Mouse (Mus musculus) kidney, adult 2 months (tissue): ENCODE results near the gene Pparg. TPM values are rescaled to one million over a fixed set of nuclear protein-coding genes. Genes with fewer than 3 reads are reported as not detected.

Experiments used
- DNase-seq: peaks from one replicate; pipeline ENCODE4 v3.0.0; 2021
- H3K27ac ChIP-seq: fragments of 200-500 bp; 2 replicates; pipeline ENCODE4 v1.5.1; 2012; ENCODE audit warnings: low read depth, low read length, control low read depth, inconsistent platforms; ENCODE audit not compliant: insufficient read depth
- H3K27me3 ChIP-seq: fragments of 200-500 bp; replicated peaks from 2 replicates; pipeline ENCODE4 v1.6.1; 2012; ENCODE audit warnings: mild to moderate bottlenecking, moderate library complexity, low read length, inconsistent platforms; ENCODE audit not compliant: control insufficient read depth, insufficient read depth
- H3K36me3 ChIP-seq: fragments of 200-500 bp; 2 replicates; pipeline ENCODE4 v1.6.1; 2012; ENCODE audit warnings: mild to moderate bottlenecking, moderate library complexity, low read length, inconsistent platforms; ENCODE audit not compliant: control insufficient read depth, insufficient read depth
- H3K4me1 ChIP-seq: fragments of 200-500 bp; 2 replicates; pipeline ENCODE4 v1.6.1; 2011; ENCODE audit warnings: low read length; ENCODE audit not compliant: control insufficient read depth, insufficient read depth
- H3K4me3 ChIP-seq: fragments of 200-500 bp; 2 replicates; pipeline ENCODE4 v1.5.1; 2011; ENCODE audit warnings: mild to moderate bottlenecking, low read depth, low read length, control low read depth; ENCODE audit not compliant: insufficient read depth
- CTCF ChIP-seq: fragments of 200-500 bp; conservative IDR thresholded peaks from 2 replicates; pipeline ENCODE4 v1.5.1; 2011; ENCODE audit warnings: low read depth, mild to moderate bottlenecking, control low read depth, low read length, moderate library complexity, mixed read lengths; ENCODE audit not compliant: insufficient read depth, insufficient read length
- POLR2A ChIP-seq: fragments of 200-500 bp; IDR thresholded peaks from one replicate; pipeline ENCODE4 v1.6.1; 2011; ENCODE audit warnings: low read depth, low read length, control low read depth
- WGBS: fragments of 180-500 bp; shearing (Covaris S2); methylation state at CpG from one replicate; pipeline ENCODE4 v1.1.7; 2018; 5-methylcytosine and 5-hydroxymethylcytosine counted together
- polyA plus RNA-seq: library from polyadenylated mRNA; depleted of rRNA; stranded (reverse); fragments of >200 nt; gene quantifications from 2 replicates; pipeline ENCODE4 v1.2.3, GENCODE M21; 2012

Pparg gene
- polyA plus RNA-seq, 1 experiment = 13.5 TPM

GRCm38 (mm10) chr6:115504160-115504558, 143.4 kb downstream of the Pparg start:
- Histone ChIP-seq H3K36me3 (no peaks in the 10 kb centered on the region), H3K27ac (no peak overlapping the region), H3K4me1 (no peaks in the 10 kb centered on the region), H3K27me3 (no peaks in the 10 kb centered on the region), H3K4me3 (no peak overlapping the region)
- no peak for DNase-seq
- TF ChIP-seq CTCF (no peak), POLR2A (no peak)
- WGBS = 85% methylated on average over 3 of the region's 3 CpGs

- no peak for DNase-seq
- no peak overlapping the region for H3K4me3 ChIP-seq
- H3K27me3 ChIP-seq = no peaks in the 10 kb centered on the region
- TF ChIP-seq POLR2A (no peak), CTCF (no peak)
- H3K27ac ChIP-seq = no peak overlapping the region
- no peaks in the 10 kb centered on the region for H3K36me3 ChIP-seq
- WGBS = 88% methylated on average over 5 of the region's 5 CpGs
- H3K4me1 ChIP-seq = no peaks in the 10 kb centered on the region
Measured at GRCm38 (mm10) chr6:115504915-115505314, 144.2 kb downstream of the Pparg start.

GRCm38 (mm10) chr6:115506425-115506824, 145.7 kb downstream of the Pparg start:
- TF ChIP-seq CTCF = no peak
- no peak for TF ChIP-seq POLR2A
- Histone ChIP-seq H3K4me3 (no peak overlapping the region), H3K36me3 (no peaks in the 10 kb centered on the region), H3K27me3 (no peaks in the 10 kb centered on the region), H3K27ac (no peak overlapping the region), H3K4me1 (no peaks in the 10 kb centered on the region)
- 78% methylated on average over 1 of the region's 1 CpGs for WGBS
- no peak for DNase-seq

GRCm38 (mm10) chr6:115511447-115511846, 150.7 kb downstream of the Pparg start:
- no peak for TF ChIP-seq POLR2A
- TF ChIP-seq CTCF = no peak
- H3K4me3 ChIP-seq = no peak overlapping the region
- H3K27me3 ChIP-seq = no peaks in the 10 kb centered on the region
- WGBS = 92% methylated on average over 3 of the region's 3 CpGs
- no peaks in the 10 kb centered on the region for H3K4me1 ChIP-seq
- DNase-seq = no peak
- H3K27ac ChIP-seq = no peak overlapping the region
- H3K36me3 ChIP-seq = no peaks in the 10 kb centered on the region

GRCm38 (mm10) chr6:115513207-115513606, 152.5 kb downstream of the Pparg start:
- DNase-seq = no peak
- H3K36me3 ChIP-seq = no peaks in the 10 kb centered on the region
- H3K27me3 ChIP-seq = no peaks in the 10 kb centered on the region
- no peak overlapping the region for H3K27ac ChIP-seq
- H3K4me3 ChIP-seq = no peak overlapping the region
- no peaks in the 10 kb centered on the region for H3K4me1 ChIP-seq
- TF ChIP-seq POLR2A (no peak), CTCF (no peak)
- 92% methylated on average over 4 of the region's 4 CpGs for WGBS

- TF ChIP-seq CTCF (no peak), POLR2A (no peak)
- Histone ChIP-seq H3K27ac (no peak overlapping the region), H3K27me3 (no peaks in the 10 kb centered on the region), H3K4me1 (no peaks in the 10 kb centered on the region), H3K4me3 (no peak overlapping the region), H3K36me3 (no peaks in the 10 kb centered on the region)
- DNase-seq = no peak
- WGBS = 86% methylated on average over 4 of the region's 4 CpGs
Measured at GRCm38 (mm10) chr6:115517904-115518303, 157.2 kb downstream of the Pparg start.

- Histone ChIP-seq H3K4me3 (no peak overlapping the region), H3K36me3 (no peaks in the 10 kb centered on the region), H3K4me1 (no peaks in the 10 kb centered on the region), H3K27ac (no peak overlapping the region), H3K27me3 (no peaks in the 10 kb centered on the region)
- no peak for TF ChIP-seq POLR2A
- no peak for TF ChIP-seq CTCF
- DNase-seq = no peak
- WGBS = 87% methylated on average over 2 of the region's 2 CpGs
Measured at GRCm38 (mm10) chr6:115518352-115518751, 157.6 kb downstream of the Pparg start.
